Mouse (Mus musculus) kidney, postnatal 25 days (tissue): ENCODE measurements at regions not wholly inside any gene's neighbourhood (a gene's known extent, or its start where the extent isn't known, plus 50 kb on each side); places are given as distances from the start of the nearest gene placed in this dataset.
"Not testable (repeated sequence)": the region's sequence is repeated elsewhere in the genome, so short reads cannot be mapped to it uniquely, and the experiment has no call there.

ENCODE experiments used
- DNase-seq, 2 experiments: peaks; one replicate each; pipeline ENCODE4 v3.0.0; 2021; ENCODE audit warnings: mixed read lengths in 2 of 2

DNA sequence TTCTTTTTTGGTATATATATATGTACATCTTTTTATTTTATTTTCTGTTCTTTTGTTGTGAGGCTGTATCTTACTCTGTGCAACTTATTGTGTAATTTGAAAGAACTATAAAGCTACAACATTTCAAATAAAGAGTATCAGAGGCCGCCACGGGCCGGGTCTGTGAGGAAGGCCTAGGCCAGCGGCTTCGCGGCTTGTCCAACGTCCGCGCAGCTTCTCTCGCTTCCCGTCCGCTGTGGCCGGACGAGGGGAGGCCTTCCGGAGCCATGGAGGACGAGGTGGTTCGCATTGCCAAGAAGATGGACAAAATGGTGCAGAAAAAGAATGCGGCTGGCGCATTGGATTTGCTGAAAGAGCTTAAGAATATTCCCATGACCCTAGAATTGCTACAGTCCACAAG lies 167.4 kb downstream of the Kif21a start:
- not testable (repeated sequence) for DNase-seq

DNA sequence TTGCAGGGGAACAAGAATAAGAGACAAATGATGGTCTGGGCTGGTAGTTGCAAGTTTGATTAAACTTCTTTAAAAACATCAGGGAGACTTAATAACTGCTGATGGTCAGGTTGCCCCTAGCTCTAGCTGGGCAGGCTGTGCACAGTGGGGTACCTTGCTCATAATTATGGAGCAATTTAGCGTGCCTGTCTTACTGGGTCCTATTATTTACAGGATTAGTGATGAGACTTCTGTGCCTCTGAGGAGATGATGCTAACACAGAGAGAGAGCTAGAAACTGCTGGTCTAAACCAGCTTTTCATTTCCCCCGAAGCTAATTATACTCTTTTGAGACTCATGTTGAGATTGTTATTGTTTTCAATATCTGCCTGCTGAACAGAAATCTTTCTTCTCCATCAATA lies 180.3 kb downstream of the Kif21a start:
- DNase-seq, result no peak

DNA sequence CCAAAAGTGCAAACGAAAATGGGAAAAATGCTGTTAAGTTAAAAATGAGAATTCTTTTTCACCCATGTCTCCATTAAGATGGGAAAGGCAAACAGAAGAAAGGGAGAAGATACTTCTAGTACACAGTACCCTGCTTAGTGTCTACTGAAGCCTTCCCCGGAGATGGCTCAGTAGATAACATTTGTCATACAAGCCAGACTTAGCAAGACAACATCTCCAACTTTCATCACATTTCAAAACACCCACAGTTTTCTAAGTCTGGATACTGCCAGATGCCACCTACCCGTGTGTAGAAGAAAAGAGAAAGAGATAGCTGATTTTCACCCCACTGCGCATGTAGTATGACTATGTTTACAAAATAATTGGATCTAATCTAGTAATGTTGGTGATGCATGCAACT lies 174.5 kb upstream of the Cpne8 start:
- not testable (repeated sequence) for DNase-seq

DNA sequence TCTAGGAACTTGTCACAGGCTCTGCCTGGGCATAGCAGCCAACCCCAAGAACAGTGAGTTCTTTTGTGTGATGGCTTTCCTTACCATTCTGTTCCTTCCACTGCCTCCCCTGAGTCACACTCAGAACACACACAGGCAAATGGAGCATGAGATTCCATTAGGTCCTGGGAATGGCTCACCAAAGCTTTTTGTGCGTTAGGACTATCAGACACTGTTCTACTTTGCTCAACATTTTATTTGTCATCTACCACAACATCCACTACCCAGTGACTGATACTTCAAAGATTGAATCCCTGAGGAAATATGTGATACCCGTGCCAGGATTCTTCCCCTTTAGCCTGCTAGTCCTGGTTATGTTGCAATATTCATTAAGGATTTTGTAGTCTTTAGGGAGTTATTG lies 172.8 kb upstream of the Cpne8 start:
- DNase-seq, result no peak

DNA sequence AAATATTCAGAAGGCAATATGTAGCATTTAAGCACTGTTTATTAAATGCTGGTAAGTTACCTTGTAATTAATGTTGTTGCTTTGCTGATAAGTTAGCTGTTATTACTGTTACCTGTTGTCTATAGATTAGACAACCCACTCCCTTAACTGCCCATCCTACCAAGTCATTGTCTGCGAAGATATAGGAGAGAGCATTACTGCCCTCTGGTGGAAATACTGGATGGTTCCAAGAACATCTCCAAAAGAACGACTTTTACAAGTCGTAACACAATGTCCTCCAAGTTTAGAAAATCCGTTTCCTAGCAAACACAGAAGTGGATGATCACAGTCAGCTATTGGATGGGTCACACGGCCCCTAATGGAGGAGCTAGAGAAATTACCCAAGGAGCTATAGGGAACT lies 162.2 kb upstream of the Cpne8 start:
- peak in 1 of 2 experiments; percentile 38 for DNase-seq

DNA sequence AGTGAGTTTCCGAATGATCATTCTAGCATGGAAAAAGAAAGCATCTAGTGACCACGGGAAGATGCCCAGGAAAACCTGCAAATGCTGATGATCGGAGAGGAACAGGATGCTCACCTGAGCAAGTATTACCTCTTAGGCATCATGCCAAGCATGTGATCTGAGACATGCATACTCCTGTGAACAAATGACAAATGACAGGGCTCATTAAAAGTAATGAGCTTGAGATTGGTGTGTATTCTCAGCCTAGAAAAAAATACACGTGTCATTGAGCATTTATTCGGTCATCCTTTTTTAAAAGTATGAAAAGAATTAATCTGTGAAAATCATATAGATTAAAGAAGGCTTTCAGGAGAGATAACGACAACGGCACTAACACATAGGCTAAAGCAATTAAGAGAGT lies 156.4 kb upstream of the Cpne8 start:
- DNase-seq, result no peak

DNA sequence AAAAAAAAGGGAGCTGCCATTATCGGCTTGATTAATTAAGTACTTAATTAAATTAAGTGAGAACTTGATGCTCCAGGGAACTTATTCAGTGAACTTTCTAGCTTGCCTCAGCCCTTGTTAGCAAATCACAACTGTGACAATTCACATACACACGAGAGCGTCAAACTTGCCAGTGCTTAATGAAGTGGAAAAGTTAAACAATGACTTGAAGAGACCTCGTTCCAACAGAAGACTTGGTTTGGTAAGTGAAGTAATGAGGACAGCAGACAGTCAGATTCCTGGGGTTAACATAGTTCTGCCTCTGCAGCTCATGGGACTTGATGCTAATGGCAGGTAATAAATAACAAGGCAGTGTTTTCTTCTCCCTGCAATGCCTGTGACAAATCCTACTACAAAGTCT lies 148.6 kb upstream of the Cpne8 start:
- DNase-seq, result peak in 1 of 2 experiments; percentile 3

DNA sequence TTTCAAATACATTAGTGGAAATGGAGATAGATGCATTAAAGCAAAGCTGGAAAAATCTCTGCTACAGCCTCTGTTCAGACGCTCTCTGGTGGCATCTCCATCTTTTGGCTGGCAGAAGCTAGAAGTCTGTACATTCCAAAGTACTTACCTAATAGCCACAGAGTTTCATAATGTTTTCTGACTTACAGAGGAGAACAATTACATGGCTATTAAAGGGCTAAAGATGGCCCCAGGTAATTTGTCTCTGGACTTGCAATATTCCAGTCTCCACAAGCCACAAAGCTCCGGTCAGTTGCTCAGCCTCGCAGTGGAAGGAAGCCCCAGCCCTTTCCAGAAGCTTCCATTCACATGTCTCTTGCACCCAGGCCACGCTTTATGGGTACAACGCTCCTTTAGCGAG lies 143.1 kb upstream of the Cpne8 start:
- no peak for DNase-seq

DNA sequence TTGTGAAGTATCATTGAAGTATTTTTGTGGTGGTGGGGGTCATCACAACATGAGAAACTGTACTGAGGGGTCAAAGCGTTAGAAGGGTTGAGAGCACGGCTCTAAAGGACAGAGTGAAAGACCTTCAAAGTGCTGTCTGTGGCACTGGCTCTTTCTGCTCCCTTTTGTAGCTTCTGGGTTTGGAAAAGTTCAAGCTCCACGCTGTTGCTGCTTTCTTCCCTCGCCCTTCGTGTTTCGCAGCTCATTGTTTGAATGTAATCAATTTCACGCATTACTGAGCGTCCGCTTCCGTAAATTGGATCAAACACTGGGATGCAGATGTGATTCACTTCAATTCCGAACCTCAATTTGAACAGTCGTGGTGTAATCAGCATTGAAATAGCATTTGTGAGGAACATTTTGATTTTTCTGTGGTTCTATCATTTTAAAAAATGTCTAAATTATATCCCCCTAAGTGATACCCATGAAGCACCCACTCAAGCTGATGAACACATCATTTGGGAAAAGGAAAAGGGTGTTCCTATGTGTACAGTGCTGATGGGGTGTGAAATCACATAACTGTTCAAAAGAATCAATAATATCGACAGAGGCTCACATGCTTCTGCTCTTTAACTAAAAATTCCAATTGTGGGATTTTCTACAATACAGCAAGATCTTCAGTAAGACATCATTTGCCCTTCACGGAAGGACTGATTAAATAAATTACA lies 140.9 kb upstream of the Cpne8 start:
- DNase-seq, result no peak

DNA sequence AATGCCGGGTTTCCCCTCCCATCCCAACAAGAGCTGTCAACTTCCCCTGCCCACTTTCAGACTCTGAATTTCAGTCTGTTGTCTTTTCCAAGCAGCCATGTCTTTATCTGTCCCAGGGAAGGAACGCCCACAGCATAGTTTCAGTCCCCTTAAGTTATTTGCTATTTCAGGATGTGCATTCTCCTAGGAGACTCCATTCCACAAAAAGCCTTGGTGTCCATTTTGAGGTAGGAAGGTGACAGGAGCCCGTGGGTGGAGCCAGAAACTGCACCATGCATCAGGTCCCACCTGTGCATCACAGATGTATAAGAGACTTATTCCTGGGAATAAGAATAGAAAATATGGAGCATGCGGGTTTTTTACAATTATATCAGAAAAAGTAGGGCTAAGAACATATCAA lies 138.9 kb upstream of the Cpne8 start:
- DNase-seq, result no peak

DNA sequence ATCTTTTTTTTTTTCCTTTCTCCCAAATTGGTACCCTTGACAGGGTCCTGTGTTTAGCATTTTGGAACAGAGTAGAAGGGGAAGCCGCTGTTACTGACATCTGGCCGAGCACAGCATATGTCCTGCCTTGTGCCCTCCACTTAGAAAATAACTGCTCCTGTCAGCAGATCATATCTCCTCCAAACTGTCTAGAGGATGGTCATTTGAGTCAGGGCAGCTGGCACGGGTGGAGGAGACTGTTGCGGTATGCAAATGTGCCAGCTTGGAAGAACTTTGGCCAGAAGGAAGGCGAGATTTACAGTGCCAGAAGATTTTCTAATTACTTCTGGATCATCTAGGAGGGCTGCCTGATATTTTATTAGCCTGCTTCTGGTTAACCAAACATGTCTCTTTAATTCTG lies 134.7 kb upstream of the Cpne8 start:
- no peak for DNase-seq

DNA sequence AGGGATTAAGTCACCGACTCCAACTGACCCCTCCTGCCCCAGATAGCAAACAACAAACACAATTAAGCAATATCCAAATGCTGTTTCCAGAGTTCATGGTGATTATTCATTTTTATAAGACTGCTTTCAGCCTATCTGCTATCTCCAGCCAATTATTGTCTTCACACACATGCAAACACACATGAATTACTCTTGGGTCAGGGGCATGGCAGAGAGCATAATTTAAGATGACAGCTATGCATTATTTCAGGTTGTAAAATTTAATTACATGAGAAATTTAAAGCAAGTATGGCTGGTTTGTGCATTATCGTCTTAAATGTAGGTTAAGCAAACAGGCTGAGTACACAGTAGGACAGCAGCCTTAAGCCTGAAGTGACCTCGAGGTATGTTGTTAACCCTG lies 131.1 kb upstream of the Cpne8 start:
- DNase-seq, result no peak

DNA sequence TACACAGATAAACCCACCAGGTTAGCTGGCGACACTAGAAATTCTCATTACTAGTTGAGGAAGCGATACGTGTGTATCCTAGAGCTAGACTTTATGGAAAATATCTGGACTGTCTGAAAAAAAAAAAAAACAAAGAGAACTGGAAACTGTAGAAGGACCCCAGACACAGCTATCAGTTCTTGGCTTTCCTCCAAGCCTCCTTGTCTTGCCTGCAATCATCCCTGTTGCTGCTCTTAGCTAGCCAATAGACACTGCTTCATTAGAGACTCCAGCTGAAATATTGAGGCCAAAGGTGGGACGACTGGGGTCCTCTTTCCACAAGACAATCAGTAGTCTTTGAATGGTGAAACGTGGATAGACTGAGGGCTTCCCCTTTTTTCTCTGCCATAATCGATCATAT lies 129.0 kb upstream of the Cpne8 start:
- DNase-seq, result no peak

DNA sequence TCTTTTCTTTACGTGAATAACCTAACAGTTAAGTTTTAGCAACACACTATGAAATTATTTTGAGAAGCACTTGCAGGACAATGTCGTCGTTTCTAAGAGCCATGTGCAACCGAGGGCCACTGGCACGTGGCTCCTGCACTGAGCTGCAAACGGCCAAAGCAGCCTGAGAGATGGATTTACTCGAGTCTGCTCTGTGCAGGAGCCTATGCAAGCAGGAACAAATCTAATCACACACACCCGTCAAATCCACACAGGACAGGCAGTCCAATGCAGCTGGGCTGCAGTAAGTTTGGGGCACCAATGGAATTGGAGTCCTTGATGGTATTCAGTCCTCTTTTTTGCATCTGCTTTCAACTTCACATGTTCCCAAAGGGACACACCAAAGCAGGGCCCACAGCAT lies 118.8 kb upstream of the Cpne8 start:
- no peak for DNase-seq

DNA sequence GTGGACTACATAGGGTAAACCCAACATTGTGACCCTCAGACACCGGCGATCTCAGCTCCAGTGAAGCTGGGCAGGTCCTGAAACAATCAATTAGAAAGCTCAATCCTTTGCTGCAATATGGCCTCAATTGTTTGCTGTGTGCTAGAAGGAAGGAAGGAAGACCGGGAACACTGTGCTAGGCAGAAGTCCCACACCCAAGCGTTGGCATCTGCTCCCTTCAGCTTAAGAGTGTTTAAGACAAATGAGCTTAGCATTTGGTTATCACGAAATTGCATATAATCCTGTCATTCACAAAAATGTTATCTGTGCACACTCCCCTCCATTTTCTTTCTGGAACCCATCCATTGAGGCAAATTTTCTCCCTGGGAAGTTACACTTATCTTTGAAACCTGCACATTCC lies 110.7 kb upstream of the Cpne8 start:
- DNase-seq, result no peak

DNA sequence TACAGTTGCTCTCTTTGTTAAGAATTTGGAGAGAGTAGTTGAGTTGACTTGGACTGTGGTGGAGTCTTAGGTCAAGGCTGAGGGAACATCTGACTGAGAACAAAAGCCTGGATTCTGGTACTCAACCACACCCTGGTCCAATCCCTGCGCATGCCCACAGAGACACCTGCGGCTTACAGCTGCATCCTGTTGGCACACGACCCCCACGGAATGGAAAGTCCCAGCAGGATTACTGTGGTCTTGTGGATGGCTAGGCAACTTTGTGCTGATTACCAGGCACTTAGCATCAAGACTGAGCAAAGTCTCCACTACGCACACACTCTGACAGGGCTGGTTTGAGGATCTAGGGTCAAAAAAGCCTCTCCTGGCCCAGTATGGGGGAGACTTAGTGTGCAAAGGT lies 105.5 kb upstream of the Cpne8 start:
- DNase-seq, result no peak

DNA sequence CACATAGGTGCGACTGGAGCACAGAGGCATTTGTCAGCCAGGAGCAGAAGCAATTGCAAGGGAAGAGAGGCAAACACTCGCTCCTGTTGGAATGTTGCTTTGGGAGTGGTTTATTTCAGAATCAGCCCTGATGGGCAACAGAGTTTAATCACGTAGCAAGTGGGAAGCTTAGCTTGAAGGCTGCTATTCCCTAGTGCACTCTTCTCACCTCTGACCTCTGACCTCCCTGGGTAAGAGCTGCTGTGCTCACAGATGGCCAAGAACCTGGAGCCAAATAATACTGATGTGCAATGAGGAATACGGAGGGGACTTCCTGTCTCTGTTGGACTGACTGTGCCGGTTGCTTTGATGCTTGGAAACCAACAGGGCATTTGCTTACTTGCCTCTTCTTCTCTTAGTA lies 88.3 kb upstream of the Cpne8 start:
- DNase-seq, result no peak

DNA sequence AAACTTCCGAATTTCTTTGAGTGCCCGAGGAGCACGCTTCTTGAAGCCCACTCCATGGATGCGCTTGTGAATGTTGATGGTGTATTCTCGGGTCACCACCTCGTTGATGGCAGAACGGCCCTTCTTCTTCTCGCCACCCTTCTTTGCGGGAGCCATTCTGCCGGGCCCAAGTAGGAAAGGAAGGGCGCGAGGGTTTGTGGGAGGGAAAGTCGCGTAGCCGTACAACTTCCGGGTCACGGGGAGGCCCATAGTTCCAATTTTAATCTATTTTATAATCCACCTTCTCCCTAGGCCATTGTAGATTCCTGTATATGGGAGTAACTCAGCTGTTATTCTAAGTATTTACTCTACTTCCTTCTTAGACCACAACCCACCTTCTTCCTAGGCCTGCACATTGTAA lies 85.3 kb upstream of the Cpne8 start:
- DNase-seq, result not testable (repeated sequence)

DNA sequence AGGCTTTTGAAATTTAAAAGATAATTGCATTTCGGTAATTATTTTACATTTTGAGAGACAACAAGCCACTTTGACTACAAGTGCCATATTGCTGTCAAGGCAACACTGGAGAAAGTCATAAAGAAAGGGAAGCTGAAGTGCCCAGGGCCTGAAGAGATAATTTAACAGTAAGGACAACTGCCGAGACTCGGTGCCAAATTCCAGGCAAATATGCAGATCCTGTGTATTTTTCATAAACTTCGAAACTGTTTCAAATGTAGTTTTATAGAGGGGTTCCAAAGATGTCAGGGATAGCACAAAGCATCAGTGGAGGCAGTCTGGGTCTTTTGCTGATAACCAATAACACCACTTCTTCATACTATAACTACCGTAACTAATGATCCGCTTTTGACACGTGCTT lies 54.7 kb upstream of the Cpne8 start:
- no peak for DNase-seq
